Mouse (Mus musculus): ENCODE data around the gene Rdm1.

Rdm1 gene

DNA sequence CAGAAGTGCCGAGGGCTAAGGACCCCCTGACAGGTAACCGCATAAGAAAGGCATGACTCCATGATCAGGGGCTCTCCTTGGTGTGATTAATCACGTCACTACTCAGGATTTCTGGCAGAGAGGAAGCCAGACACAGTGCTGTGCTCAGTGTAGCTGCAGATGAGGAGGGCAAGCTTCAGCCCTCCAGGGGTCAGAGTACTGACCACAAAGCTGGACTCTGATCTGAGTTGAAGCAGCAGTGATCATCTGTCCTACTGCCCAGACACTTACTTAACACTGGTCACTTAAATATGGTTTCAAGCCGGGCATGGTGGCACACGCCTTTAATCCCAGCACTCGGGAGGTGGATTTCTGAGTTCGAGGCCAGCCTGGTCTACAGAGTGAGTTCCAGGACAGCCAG is 34.2 kb downstream of the Rdm1 start:
- ChIA-PET POLR2A (interaction anchor here in 3 of 4 experiments (0.6 to 15.8 kb wide), 8 partner anchors 7 to 91 kb away, joined by 3 to 474 read pairs (median 180); partner anchors contain the start of genes Dhx8 (in 3 of the 3) and Arl4d (in 1 of the 3)), CTCF (interaction anchor here in 3 of 4 experiments (0.6 to 5.2 kb wide), 3 partner anchors 52 to 71 kb away, joined by 3 to 98 read pairs (median 90); partner anchors contain the start of gene Dhx8 (in 2 of the 3))

DNA sequence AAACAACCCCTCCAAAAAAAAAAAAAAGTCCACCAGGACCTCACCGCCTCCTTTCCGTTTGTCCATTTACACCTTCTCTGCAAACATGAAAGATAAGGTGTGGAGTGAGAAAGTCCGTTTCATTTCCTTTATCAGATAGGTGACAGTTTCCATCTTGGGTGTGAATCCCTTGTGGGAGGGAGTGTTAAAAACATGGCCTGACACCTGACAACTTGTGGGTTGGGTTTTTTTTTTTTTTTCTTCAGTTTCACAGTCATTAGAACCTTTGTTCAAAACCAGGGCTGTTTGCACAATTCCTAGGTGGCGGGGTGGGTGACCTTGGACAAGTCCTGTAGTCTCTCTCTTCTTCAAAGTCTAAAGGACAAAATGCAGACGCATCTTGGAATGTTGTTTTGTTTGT is 34.8 kb downstream of the Rdm1 start:
- POLR2A ChIA-PET, result interaction anchor here in 3 of 4 experiments (0.6 to 15.8 kb wide), 13 partner anchors 15 to 69 kb away, joined by 3 to 474 read pairs (median 7); partner anchors contain the start of genes Dhx8 (in 2 of the 3) and Rdm1 (in 1 of the 3)
- CTCF ChIA-PET, result interaction anchor here (0.6 to 5.2 kb wide), 6 partner anchors 12 to 71 kb away, joined by 3 to 98 read pairs (median 5); partner anchors contain the start of gene Dhx8 (in 2 of the 4)

DNA sequence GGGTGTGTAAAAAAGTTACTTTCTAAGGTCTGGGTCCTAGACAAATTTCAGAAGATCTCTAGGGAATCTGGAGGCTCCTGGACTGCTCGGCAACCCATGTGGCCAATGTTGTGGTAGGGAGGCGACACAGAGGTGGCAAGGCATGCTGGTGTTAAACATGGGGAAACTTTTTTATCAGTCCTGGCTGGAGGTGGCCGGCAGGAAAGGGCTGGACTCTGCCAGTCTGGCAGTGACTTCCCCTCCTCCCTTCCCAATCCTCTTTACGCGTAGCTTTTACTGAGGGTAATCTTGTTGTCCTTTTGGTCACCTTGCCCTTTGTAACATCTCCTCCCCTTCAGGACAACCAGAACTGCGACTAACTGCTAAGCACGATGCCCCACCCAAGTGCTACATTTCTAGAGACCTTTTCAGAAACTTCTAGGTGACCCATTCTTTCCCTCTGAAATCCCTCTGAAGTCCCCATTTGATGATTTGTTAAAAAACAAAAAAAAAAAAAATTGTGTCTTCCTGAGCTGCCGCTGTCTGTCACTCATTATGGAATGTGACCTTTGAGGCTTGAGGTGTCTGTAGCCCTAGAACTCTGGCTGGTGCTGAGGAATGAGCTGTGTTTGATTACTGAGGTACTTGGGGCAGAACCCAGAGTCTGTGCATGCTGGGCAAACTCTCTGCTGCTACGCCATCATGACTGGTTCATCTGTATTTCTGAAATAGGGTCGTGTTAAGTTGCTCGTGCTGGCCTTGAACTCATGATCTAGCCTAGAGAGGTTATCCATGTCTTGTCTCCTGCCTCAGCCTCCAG is 36.4 kb downstream of the Rdm1 start:
- POLR2A ChIA-PET, result interaction anchor here (0.9 to 15.8 kb wide), 21 partner anchors 8 to 69 kb away, joined by 3 to 474 read pairs (median 7); partner anchors contain the start of genes Dhx8 (in 3 of the 4) and Rdm1 (in 2 of the 4)
- CTCF ChIA-PET, result interaction anchor here (0.5 to 3.7 kb wide), 8 partner anchors 10 to 475 kb away, joined by 3 to 55 read pairs (median 4); partner anchors contain the start of gene Dhx8 (in 3 of the 4)

DNA sequence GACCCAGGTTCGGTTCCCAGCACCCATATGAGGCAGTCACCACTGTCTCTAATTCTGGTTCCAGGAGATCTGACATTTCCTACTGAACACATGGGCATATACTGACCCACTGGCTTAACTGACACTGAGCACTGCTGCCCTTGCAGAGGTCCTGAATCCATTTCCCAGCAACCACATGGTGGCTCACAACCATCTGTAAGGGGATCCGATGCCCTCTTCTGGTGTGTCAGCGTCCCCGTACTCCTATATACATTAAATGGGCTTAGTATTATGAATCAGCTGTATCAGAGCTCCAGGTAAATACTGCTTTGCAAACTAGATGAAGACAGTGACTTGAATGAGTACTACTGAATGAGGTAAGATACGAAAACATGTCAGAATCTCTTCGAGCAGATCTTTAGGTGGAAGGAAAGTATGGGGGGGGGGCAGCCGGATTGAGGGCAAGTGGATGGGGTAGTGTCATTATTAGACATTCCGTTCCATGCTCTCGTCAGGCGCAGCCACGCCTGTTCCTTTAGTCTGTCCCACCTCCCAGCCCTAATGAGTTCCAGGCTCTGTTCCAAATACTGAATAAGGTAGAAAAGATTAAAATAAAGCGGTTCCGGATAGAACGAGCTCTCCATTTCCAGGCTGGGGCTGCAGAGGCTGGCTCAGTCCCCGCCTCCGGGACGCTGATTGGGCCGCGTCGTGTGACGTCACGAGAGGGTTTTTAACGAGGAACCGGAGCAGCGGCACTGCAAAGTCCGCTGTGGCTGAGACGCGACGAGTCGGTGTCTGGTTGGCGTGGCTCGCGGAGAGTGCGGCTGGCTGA is 38.0 kb downstream of the Rdm1 start, which contains the start of gene Arl4d:
Gene Arl4d (plus strand): TSS at position 717 of the 811 bp plus-strand sequence.
- ChIA-PET CTCF (interaction anchor here (0.7 to 3.7 kb wide), 10 partner anchors 8 to 246 kb away, joined by 3 to 55 read pairs (median 5); partner anchors contain the start of gene Dhx8 (in 3 of the 4)), POLR2A (interaction anchor here (0.5 to 15.8 kb wide), 111 partner anchors 6 to 1693 kb away, joined by 3 to 474 read pairs (median 4); partner anchors contain the start of genes Dhx8 (in 4 of the 4), Rdm1 (in 2 of the 4), Rpl27 (in 2 of the 4) and BC030867 (in 1 of the 4))

DNA sequence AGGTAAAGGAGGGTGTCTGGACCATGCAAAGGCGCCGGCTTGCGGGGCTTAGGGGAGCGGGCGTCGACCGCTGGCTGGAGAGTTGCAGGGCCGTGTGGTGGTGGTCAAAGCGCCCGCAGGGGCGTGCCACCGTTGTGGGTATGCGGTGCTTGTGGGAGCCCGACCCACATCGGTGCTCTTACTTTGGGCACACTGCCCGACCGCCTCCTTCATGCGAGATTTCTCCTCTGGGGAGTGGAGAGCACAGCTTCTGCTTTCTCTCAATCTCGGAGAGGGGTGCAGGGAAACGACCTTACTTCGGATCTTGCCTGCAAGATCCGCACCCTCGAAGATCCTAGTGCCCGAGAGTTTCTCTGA is 38.6 kb downstream of the Rdm1 start:
- ChIA-PET CTCF (interaction anchor here in 3 of 4 experiments (0.8 to 3.7 kb wide), 6 partner anchors 8 to 67 kb away, joined by 3 to 55 read pairs (median 6); partner anchors contain the start of gene Dhx8 (in 3 of the 3)), POLR2A (interaction anchor here (0.6 to 15.8 kb wide), 86 partner anchors 7 to 1693 kb away, joined by 3 to 474 read pairs (median 5); partner anchors contain the start of genes Dhx8 (in 4 of the 4), Rdm1 (in 2 of the 4), Cntd1 (in 1 of the 4) and Coa3 (in 1 of the 4))

DNA sequence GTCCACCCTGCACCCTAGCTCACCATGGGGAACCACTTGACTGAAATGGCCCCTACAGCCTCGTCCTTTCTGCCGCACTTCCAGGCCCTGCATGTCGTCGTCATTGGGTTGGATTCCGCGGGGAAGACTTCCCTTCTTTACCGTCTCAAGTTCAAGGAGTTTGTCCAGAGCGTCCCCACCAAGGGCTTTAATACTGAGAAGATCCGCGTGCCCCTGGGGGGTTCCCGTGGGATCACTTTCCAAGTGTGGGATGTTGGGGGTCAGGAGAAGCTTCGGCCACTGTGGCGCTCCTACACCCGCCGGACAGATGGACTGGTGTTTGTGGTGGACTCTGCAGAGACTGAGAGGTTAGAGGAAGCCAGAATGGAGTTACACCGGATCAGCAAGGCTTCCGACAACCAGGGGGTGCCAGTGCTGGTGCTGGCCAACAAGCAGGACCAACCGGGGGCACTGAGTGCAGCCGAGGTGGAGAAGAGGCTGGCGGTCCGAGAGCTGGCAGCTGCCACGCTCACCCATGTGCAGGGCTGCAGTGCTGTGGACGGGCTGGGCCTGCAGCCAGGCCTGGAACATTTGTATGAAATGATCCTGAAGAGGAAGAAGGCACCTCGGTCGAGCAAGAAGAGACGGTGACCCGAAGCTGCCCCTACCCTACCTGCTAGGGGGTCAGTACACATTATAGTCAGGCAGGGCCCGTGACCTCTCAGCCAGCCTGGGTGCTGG is 39.8 kb downstream of the Rdm1 start:
- POLR2A ChIA-PET, result interaction anchor here in 3 of 4 experiments (0.6 to 15.8 kb wide), 25 partner anchors 7 to 642 kb away, joined by 3 to 474 read pairs (median 16); partner anchors contain the start of genes Dhx8 (in 3 of the 3) and Rdm1 (in 2 of the 3)
- CTCF ChIA-PET, result interaction anchor here in 2 of 4 experiments (1.2 to 2.9 kb wide), 3 partner anchors 11 to 66 kb away, joined by 5 to 15 read pairs (median 6); partner anchors contain the start of gene Dhx8 (in 1 of the 2)

DNA sequence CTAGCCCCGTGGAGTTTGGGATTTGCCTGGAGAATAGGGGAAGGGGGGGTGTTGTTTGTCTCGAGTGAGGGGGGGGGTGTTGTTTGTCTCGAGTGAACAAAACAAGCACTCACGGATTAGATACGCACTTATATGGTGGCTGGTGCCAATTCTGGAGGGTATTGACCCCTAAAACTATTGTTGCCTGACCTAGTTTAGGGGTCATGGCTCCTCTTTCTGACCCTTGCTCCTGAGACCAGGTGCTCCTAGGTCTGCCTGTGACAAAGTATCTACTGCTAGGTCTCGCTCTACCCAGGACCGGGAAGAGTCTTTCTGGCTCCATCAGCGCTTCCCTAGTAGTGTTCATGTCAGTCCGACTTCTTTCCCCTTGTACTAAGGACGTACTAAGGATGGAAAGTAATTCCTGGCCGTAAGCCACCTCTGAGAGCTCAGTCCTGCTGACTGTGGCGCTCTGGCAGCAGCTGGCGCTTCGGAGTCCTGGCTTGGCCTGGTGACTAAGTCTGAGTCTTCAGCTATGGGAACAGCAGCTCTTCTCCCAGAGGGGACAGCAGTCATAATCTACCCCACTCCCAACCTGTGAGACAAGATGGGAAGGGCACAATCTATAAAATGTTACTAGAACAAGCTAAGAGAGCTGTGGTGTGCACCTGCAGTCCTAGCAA is 41.0 kb downstream of the Rdm1 start:
- ChIA-PET POLR2A (interaction anchor here (0.5 to 15.8 kb wide), 71 partner anchors 9 to 613 kb away, joined by 3 to 474 read pairs (median 4); partner anchors contain the start of genes Dhx8 (in 3 of the 4), Rdm1 (in 2 of the 4), Brca1 (in 1 of the 4) and Etv4 (in 1 of the 4)), CTCF (interaction anchor here (0.6 to 3.2 kb wide), 21 partner anchors 9 to 372 kb away, joined by 3 to 36 read pairs (median 4); partner anchors contain the start of genes Dhx8 (in 3 of the 4) and Etv4 (in 1 of the 4))

DNA sequence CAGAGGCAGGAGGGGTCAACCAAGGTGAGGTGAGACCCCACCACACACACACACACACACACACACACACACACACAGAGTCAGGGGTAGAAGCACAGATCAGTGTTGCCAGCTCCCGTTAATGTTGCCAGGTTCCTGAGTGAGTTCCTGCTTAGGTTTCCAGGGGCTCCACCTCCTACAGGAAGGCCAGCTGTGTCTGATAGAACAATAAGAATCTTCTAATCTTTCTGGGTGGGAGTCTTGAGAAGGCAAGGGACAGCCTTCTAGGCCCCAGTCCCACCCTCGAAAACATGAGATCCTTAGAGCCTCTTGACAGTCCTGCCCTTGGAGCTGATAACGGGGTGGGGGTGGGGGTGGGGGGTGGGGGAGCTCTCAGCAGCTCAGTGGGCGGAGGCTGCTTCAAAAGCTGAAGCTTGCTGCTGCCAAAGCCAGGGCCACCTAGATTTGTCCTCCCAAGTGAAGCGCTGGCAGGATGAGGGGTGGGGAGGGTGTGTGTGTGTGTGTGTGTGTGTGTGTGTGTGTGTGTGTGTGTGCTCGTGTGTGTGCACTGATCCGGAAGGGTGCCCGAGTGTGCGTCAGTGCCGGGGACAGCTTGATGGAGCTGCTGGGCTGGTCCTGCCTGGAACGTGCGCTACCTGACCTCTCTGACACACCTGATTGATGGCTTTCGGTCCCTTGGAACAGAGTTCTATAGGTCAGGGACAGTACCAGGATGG is 41.7 kb downstream of the Rdm1 start:
- POLR2A ChIA-PET, result interaction anchor here (0.5 to 15.8 kb wide), 75 partner anchors 9 to 244 kb away, joined by 3 to 474 read pairs (median 4); partner anchors contain the start of genes Dhx8 (in 4 of the 4), Rdm1 (in 2 of the 4), Brca1 (in 1 of the 4) and Etv4 (in 1 of the 4)
- CTCF ChIA-PET, result interaction anchor here (0.6 to 3.2 kb wide), 20 partner anchors 9 to 317 kb away, joined by 3 to 36 read pairs (median 4); partner anchors contain the start of genes Dhx8 (in 3 of the 4) and Etv4 (in 1 of the 4)

DNA sequence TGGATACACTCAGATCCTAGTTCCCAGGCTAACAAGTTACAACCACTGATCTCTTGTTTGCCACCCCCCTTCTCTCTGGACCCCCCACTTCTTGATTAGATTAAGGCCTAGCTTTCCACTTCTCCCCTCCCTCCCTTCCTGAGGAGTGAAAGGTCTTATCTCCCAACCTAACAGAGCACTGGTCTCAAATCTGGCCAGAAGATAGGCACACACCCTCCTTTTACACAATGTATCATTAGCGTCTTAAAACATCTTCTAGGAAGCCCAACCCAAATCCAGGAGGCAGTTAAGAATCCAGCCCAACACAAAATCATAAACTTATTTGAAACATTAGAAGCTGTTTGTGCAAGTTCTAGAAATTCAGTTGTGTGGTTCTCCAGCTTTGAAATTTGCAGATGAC is 43.3 kb downstream of the Rdm1 start:
- CTCF ChIA-PET, result interaction anchor here in 2 of 4 experiments (0.6 to 3.2 kb wide), 2 partner anchors 62 to 95 kb away, joined by 3 to 36 read pairs; partner anchors contain the start of gene Dhx8 (in 1 of the 2)
- POLR2A ChIA-PET, result interaction anchor here (0.6 to 15.8 kb wide), 19 partner anchors 7 to 417 kb away, joined by 3 to 474 read pairs (median 5); partner anchors contain the start of genes Dhx8 (in 3 of the 4), Rdm1 (in 1 of the 4) and Rpl27 (in 1 of the 4)

DNA sequence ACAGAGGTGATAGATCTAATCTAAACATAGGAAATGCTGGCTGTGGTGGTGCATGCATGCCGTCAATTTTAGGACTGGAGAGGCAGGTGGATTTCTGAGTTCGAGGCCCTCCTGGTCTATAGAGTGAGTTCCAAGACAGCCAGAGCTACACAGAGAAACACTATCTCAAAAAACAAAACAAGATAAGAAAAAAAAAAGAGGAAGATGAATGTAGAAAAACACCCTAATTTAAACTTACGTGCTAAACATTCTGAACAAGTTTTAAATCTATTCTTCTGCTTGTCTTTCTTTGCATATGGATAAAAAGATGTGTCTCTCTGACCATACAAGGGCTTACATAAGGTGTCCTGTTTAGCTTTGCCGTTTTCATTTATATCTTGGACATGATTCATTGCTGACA is 44.3 kb downstream of the Rdm1 start:
- POLR2A ChIA-PET, result interaction anchor here in 3 of 4 experiments (0.7 to 15.8 kb wide), 10 partner anchors 6 to 59 kb away, joined by 3 to 474 read pairs (median 72); partner anchors contain the start of gene Dhx8 (in 2 of the 3)
- CTCF ChIA-PET, result no interaction called here

DNA sequence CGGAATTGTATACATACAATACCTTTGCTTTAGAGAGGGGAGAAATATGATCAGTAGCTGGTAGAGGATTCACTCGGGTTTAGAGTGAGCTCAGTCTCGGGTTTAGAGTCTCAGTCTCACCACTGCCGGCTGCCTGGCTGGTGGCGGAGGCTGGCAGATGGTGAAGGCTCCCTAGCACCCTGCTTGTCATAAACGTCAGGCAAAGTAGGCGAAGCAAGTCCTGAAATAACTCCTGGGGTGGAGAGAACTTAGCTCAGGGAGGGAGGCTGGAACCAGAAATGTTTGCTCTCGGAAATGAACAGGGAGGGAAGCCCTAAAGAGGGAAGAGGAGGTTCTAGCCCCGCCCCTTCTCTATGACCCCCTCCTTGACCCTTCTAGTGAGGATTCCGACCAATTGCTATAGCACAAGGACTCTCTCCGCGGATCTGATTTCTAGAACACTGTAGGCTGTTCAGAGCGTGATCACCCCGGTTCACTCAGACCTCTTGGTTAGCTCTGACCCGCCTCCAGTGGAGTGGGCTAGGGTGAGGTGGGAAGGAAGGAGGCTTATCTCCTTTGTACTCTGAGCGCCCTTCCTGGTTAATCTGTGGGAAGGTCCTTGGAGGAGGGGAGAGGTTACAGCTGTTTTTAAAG is 46.1 kb downstream of the Rdm1 start:
- ChIA-PET POLR2A (interaction anchor here (0.7 to 10.8 kb wide), 36 partner anchors 6 to 121 kb away, joined by 3 to 224 read pairs (median 6); partner anchors contain the start of genes Arl4d (in 3 of the 4), Dhx8 (in 3 of the 4) and Rdm1 (in 1 of the 4)), CTCF (interaction anchor here (0.5 to 2.4 kb wide), 15 partner anchors 8 to 461 kb away, joined by 3 to 9 read pairs (median 4); partner anchors contain the start of genes Dhx8 (in 3 of the 4) and Arl4d (in 1 of the 4))

DNA sequence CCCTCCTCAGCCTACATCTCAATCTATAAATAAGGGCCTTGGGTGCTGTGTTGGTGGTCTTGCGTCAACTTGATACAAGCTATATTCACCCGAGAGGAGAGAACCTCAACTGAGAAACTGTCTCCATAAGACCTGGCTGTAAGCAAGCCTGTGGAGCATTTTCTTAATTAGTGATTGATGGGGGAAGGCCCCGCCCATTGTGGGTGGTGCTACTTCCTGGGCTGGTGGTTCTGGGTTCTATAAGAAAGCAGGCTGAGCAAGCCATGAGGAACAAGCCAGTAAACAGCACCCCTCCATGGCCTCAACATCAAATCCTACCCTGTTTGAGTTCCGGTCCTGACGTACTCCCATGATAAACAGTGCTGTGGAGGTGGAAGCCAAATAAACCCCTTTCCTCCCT is 47.1 kb downstream of the Rdm1 start:
- ChIA-PET CTCF (interaction anchor here in 3 of 4 experiments (0.6 to 2.4 kb wide), 8 partner anchors 12 to 332 kb away, joined by 3 to 9 read pairs (median 4); partner anchors contain the start of gene Dhx8 (in 1 of the 3)), POLR2A (interaction anchor here (0.6 to 10.8 kb wide), 31 partner anchors 7 to 164 kb away, joined by 3 to 224 read pairs (median 6); partner anchors contain the start of genes Arl4d (in 4 of the 4) and Dhx8 (in 3 of the 4))

DNA sequence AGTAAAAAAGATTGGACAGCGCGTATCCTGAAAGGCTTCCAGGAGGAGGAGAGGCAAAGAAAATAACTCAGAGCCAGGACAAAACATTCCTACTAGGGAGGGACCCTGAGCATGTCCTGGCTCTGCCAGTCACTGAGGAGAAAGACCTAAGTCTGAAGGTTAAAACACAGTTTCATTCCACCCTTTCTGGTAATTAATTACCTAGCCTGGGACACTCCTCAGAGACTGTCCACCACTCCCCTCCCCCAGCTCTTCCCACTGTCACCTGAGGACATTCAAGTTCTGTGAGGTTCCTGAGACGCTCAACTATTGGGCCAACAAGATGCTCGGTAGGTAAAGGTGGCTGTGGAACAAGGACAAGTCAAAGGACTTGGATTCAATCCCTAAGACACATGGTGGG is 48.4 kb downstream of the Rdm1 start:
- CTCF ChIA-PET, result interaction anchor here in 1 of 4 experiments (0.7 to 4.5 kb wide), 2 partner anchors 57 to 912 kb away, joined by 3 to 14 read pairs; partner anchors contain the start of gene Dhx8
- POLR2A ChIA-PET, result interaction anchor here in 3 of 4 experiments (0.6 to 10.8 kb wide), 14 partner anchors 9 to 360 kb away, joined by 3 to 224 read pairs (median 13); partner anchors contain the start of genes Arl4d (in 3 of the 3) and Dhx8 (in 2 of the 3)

DNA sequence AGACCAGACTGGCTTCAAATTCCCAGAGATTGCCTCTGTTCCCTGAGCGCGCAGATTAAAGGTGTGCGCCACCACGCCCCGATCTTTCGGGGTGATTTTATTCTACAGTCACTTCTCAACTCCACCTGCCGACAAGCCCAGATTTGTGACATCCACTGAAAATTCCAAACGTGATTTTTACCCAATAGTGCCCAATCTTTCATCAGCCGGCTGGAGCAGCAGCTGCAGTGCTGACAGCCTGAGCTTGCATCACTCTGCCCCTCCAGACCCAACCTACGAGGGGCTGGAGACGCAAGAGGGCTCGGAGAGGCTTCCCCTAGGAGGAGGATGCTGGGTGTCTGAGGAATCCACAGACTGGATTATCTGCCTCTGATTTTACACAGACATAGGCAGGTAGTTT is 50.7 kb downstream of the Rdm1 start:
- ChIA-PET POLR2A (interaction anchor here (0.7 to 10.8 kb wide), 20 partner anchors 8 to 210 kb away, joined by 3 to 224 read pairs (median 14); partner anchors contain the start of genes Arl4d (in 3 of the 4), Dhx8 (in 2 of the 4) and Rdm1 (in 1 of the 4)), CTCF (interaction anchor here in 3 of 4 experiments (0.5 to 4.5 kb wide), 8 partner anchors 10 to 857 kb away, joined by 3 to 14 read pairs (median 6); partner anchors contain the start of gene Dhx8 (in 2 of the 3))

Measured in embryonic stem cell, embryonic (primary cell).